Mouse (Mus musculus): ENCODE data around the gene 6430548M08Rik. TPM values are rescaled to one million over a fixed set of nuclear protein-coding genes. Genes with fewer than 3 reads are reported as not detected.

6430548M08Rik gene
- polyA plus RNA-seq, 2 experiments: 0.83 to 2.5 TPM

DNA sequence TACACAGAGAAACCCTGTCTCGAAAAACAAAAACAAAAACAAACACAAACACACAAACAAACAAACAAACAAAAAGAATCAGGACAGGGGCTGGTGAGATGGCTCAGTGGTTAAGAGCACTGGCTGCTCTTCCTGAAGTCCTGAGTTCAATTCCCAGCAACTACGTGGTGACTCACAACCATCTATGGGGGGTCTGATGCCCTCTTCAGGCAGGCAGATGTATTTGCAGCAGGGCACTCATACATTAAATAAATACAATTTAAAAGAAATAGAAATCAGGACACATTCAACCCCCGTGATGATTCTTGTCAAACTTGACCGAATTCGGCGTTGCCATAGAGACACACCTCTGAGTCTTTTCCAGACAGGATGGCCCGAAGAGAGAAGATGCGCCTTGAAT lies 93.4 kb downstream of the 6430548M08Rik start:
- H3K36me3 ChIP-seq (replicated peaks; ENCODE audit: control insufficient read depth, insufficient read depth, low read depth): no peaks in the 10 kb centered on the region
- H3K4me2 ChIP-seq (ENCODE audit: low read depth): no peak overlapping the region
- WGBS (ENCODE audit: insufficient replicate concordance): 60% methylated on average over 8 of the region's 8 CpGs
- no peaks in the 10 kb centered on the region for H3K4me1 ChIP-seq (replicated peaks; ENCODE audit: control insufficient read depth in 2 of 2, insufficient read depth in 2 of 2, low read length in 1 of 2)
- H3K9ac ChIP-seq (replicated peaks): no peak overlapping the region
- H3K27ac ChIP-seq: no peak overlapping the region
- H3K27me3 ChIP-seq (ENCODE audit: control insufficient read depth, insufficient read depth, low read length): no peaks in the 10 kb centered on the region
- DNase-seq (ENCODE audit: low read depth in 3 of 3, low spot score in 3 of 3) (no peak), ATAC-seq (ENCODE audit: insufficient read depth) (no peak)
- no peak overlapping the region for H3K4me3 ChIP-seq (ENCODE audit: insufficient read depth in 1 of 2, low read depth in 2 of 2, low read length in 2 of 2)
- no peak for TF ChIP-seq EP300 (IDR thresholded peaks at IDR 0.05; ENCODE audit: low read depth)
- TF ChIP-seq CTCF (IDR thresholded peaks at IDR 0.05; ENCODE audit: low read depth): peak; percentile 21; the same call in 1 of the 2 replicates
- no peaks in the 10 kb centered on the region for H3K9me3 ChIP-seq (ENCODE audit: control insufficient read depth, low read length)

DNA sequence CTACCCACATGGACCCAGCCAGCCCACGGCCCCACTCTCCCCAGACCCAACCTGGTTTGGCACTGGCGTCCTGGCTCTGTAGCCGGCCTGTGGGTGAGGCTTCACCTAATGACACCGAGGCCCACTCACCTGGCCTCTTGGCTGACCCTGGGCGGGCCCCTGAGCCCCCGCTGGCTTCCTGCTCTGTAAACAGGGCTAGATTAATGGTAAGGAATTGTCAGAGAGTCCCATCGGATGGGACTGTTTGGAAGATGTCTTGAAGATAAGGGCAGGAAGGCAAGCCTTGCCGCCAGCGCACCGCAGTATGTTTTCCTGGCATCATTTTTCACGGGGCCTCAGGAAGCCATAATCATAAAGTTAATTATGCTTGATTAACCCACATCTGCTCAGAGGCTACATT lies 94.2 kb downstream of the 6430548M08Rik start:
- Histone ChIP-seq H3K4me2 (ENCODE audit: low read depth) (no peak overlapping the region), H3K4me3 (ENCODE audit: insufficient read depth in 1 of 2, low read depth in 2 of 2, low read length in 2 of 2) (no peak overlapping the region), H3K27ac (no peak overlapping the region), H3K4me1 (replicated peaks; ENCODE audit: control insufficient read depth in 2 of 2, insufficient read depth in 2 of 2, low read length in 1 of 2) (no peaks in the 10 kb centered on the region), H3K9ac (replicated peaks) (no peak overlapping the region), H3K9me3 (ENCODE audit: control insufficient read depth, low read length) (no peaks in the 10 kb centered on the region), H3K27me3 (ENCODE audit: control insufficient read depth, insufficient read depth, low read length) (no peaks in the 10 kb centered on the region), H3K36me3 (replicated peaks; ENCODE audit: control insufficient read depth, insufficient read depth, low read depth) (no peaks in the 10 kb centered on the region)
- ATAC-seq (ENCODE audit: insufficient read depth) (no peak), DNase-seq (ENCODE audit: low read depth in 3 of 3, low spot score in 3 of 3) (no peak)
- TF ChIP-seq EP300 (IDR thresholded peaks at IDR 0.05; ENCODE audit: low read depth) (no peak), CTCF (IDR thresholded peaks at IDR 0.05; ENCODE audit: low read depth) (no peak)
- WGBS (ENCODE audit: insufficient replicate concordance): 44% methylated on average over 11 of the region's 11 CpGs

DNA sequence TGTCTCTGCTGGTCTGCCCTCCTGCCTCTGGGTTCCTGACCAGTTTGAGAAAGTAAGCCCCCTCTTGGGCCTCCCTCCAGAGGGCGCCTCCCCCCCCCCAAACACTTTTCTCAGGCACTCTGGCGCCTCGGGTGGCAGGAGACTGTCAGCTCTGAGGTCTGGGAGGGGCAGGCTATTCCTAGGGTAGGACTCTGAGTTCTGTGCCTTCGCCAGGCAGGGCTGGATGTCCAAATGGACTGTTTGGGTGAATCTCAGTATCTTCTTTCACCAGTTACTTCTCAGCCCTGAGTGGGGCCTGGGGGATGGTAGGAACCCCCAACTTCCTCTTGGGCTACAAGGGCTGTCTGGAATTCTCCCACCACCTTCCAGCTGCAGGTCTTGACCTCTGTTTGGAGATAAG lies 97.4 kb downstream of the 6430548M08Rik start:
- no peak overlapping the region for H3K27ac ChIP-seq
- H3K36me3 ChIP-seq (replicated peaks; ENCODE audit: control insufficient read depth, insufficient read depth, low read depth): no peaks in the 10 kb centered on the region
- TF ChIP-seq CTCF (IDR thresholded peaks at IDR 0.05; ENCODE audit: low read depth) (peak; percentile 20; the same call in 1 of the 2 replicates), EP300 (IDR thresholded peaks at IDR 0.05; ENCODE audit: low read depth) (no peak)
- H3K4me1 ChIP-seq (replicated peaks; ENCODE audit: control insufficient read depth in 2 of 2, insufficient read depth in 2 of 2, low read length in 1 of 2): no peaks in the 10 kb centered on the region
- H3K9ac ChIP-seq (replicated peaks): no peak overlapping the region
- no peak overlapping the region for H3K4me2 ChIP-seq (ENCODE audit: low read depth)
- H3K4me3 ChIP-seq (ENCODE audit: insufficient read depth in 1 of 2, low read depth in 2 of 2, low read length in 2 of 2): no peak overlapping the region
- ATAC-seq (ENCODE audit: insufficient read depth): no peak
- H3K9me3 ChIP-seq (ENCODE audit: control insufficient read depth, low read length): no peaks in the 10 kb centered on the region
- 4% methylated on average over 4 of the region's 4 CpGs for WGBS (ENCODE audit: insufficient replicate concordance)
- DNase-seq (ENCODE audit: low read depth in 3 of 3, low spot score in 3 of 3): no peak
- H3K27me3 ChIP-seq (ENCODE audit: control insufficient read depth, insufficient read depth, low read length): no peaks in the 10 kb centered on the region

DNA sequence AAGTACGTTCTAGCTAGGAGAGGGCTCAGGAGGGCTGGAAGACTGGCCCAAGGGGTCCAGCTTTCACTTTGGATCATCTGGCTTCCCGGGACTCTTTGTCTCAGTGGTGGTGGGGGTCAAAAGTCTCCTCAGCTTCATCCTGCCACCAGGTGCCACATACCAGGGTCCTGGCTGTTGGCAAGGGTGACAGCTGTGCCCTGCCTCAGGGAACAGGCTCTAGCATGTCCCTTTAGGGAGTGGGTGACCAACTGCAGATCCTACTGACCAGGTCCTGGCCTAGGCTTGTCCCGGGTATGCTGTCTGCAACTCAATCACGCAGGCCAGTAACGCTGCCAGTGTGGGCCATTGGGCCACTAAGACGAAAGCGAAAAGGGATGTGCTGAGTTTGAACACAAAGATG lies 98.6 kb downstream of the 6430548M08Rik start:
- no peak overlapping the region for H3K9ac ChIP-seq (replicated peaks)
- H3K4me1 ChIP-seq (replicated peaks; ENCODE audit: control insufficient read depth in 2 of 2, insufficient read depth in 2 of 2, low read length in 1 of 2): 0 out of 4 replicates have a peak, but pooled peaks cover 0 to 2% of the 10 kb centered on the region in 2 experiments
- H3K4me2 ChIP-seq (ENCODE audit: low read depth): no peak overlapping the region
- ATAC-seq (ENCODE audit: insufficient read depth) (no peak), DNase-seq (ENCODE audit: low read depth in 3 of 3, low spot score in 3 of 3) (no peak)
- no peaks in the 10 kb centered on the region for H3K27me3 ChIP-seq (ENCODE audit: control insufficient read depth, insufficient read depth, low read length)
- TF ChIP-seq CTCF (IDR thresholded peaks at IDR 0.05; ENCODE audit: low read depth): no peak
- no peak for TF ChIP-seq EP300 (IDR thresholded peaks at IDR 0.05; ENCODE audit: low read depth)
- no peaks in the 10 kb centered on the region for H3K9me3 ChIP-seq (ENCODE audit: control insufficient read depth, low read length)
- H3K27ac ChIP-seq: no peak overlapping the region
- 70% methylated on average over 7 of the region's 7 CpGs for WGBS (ENCODE audit: insufficient replicate concordance)
- no peak overlapping the region for H3K4me3 ChIP-seq (ENCODE audit: insufficient read depth in 1 of 2, low read depth in 2 of 2, low read length in 2 of 2)
- H3K36me3 ChIP-seq (replicated peaks; ENCODE audit: control insufficient read depth, insufficient read depth, low read depth): no peaks in the 10 kb centered on the region

DNA sequence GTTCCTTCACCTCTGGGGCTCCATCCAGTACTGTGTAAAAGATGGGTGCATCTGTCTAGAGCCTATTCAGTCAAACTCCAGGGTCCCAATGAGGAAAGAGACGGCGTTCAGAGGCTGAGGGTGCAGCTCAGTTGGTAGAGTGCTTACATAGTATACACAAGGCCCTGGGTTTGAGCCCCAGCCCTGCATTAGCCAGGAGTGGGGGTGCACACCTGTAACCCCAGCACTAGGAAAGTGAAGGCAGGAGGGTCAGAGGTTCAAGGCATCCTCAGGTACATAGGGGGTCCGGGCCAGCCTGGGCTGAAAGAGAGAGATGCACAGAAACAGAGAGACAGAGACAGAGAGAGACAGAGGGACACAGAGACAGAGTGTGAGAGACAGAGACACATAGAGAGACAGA lies 99.3 kb downstream of the 6430548M08Rik start:
- H3K36me3 ChIP-seq (replicated peaks; ENCODE audit: control insufficient read depth, insufficient read depth, low read depth): no peaks in the 10 kb centered on the region
- TF ChIP-seq EP300 (IDR thresholded peaks at IDR 0.05; ENCODE audit: low read depth): no peak
- TF ChIP-seq CTCF (IDR thresholded peaks at IDR 0.05; ENCODE audit: low read depth): no peak
- H3K4me2 ChIP-seq (ENCODE audit: low read depth): no peak overlapping the region
- H3K9me3 ChIP-seq (ENCODE audit: control insufficient read depth, low read length): no peaks in the 10 kb centered on the region
- ATAC-seq (ENCODE audit: insufficient read depth) (no peak), DNase-seq (ENCODE audit: low read depth in 3 of 3, low spot score in 3 of 3) (no peak)
- 63% methylated on average over 3 of the region's 3 CpGs for WGBS (ENCODE audit: insufficient replicate concordance)
- no peak overlapping the region for H3K9ac ChIP-seq (replicated peaks)
- H3K27me3 ChIP-seq (ENCODE audit: control insufficient read depth, insufficient read depth, low read length): no peaks in the 10 kb centered on the region
- 0 out of 4 replicates have a peak, but pooled peaks cover 0 to 2% of the 10 kb centered on the region in 2 experiments for H3K4me1 ChIP-seq (replicated peaks; ENCODE audit: control insufficient read depth in 2 of 2, insufficient read depth in 2 of 2, low read length in 1 of 2)
- H3K4me3 ChIP-seq (ENCODE audit: insufficient read depth in 1 of 2, low read depth in 2 of 2, low read length in 2 of 2): no peak overlapping the region
- H3K27ac ChIP-seq: no peak overlapping the region
